Mouse (Mus musculus): ENCODE results near the gene Mdn1. TPM values are rescaled to one million over a fixed set of nuclear protein-coding genes. Genes with fewer than 3 reads are reported as not detected.

Mdn1 gene
- 10 to 100 TPM; 27.2 to 27.8 TPM for polyA plus RNA-seq (2017; shearing (Covaris generic))

GRCm38 (mm10) chr4:32656918-32657662, at the start of gene Mdn1:
TSS of gene Mdn1 (plus strand) at chr4:32657119.

GRCm38 (mm10) chr4:32615034-32615881, 41.7 kb upstream of the Mdn1 start, which contains the start of gene Casp8ap2:
TSS of gene Casp8ap2 (plus strand) at chr4:32615451.

GRCm38 (mm10) chr4:32799966-32800576, 143.2 kb downstream of the Mdn1 start, which contains the start of gene Lyrm2:
TSS of gene Lyrm2 (plus strand) at chr4:32800253.

Other genes with a start within 250 kb of the Mdn1 start
- gene Gja10, start 54.4 kb upstream of the Mdn1 start, polyA plus RNA-seq (2017; shearing (Covaris generic)) = not detected
- 10 to 100 TPM; 35.1 to 45.2 TPM for gene Casp8ap2, start 41.7 kb upstream of the Mdn1 start, polyA plus RNA-seq (2017; shearing (Covaris generic))
- gene Lyrm2, start 143.1 kb downstream of the Mdn1 start, polyA plus RNA-seq (2017; shearing (Covaris generic)) = 10 to 100 TPM; 46.6 to 67.9 TPM

Data from inflammation-experienced regulatory T-cells (primary cell).